Mouse (Mus musculus) ZHBTc4 (cell line): ENCODE measurements at regions not wholly inside any gene's neighbourhood (a gene's known extent, or its start where the extent isn't known, plus 50 kb on each side); places are given as distances from the start of the nearest gene placed in this dataset.
A peak's percentile ranks its signal among the peaks of the same experiment; 100 is the strongest.

ENCODE experiments used
- DNase-seq: peaks from one replicate; pipeline ENCODE4 v3.0.0-alpha.2; 2011; ENCODE audit warnings: low read depth, low spot score

DNA sequence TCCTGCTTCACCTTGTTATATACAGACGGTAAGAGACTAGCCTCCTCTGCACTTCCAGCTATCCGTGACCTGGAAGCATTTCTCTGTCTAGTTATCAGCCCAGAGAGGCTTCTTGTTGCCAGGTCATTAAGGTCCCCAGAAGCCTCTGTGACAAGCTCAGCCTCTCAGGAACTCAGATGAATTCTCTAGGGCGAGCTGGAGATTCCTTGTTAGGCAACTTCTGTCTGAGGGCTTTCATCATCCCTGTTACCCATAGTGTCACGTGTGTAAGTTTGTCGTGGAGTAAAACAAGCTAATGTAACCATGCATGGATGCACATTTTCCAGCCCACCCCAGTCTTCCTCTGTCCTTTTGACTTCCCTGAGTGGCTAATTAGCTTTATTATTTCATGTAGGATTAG, 126.3 kb upstream of the Ednra start:
- no peak for DNase-seq

DNA sequence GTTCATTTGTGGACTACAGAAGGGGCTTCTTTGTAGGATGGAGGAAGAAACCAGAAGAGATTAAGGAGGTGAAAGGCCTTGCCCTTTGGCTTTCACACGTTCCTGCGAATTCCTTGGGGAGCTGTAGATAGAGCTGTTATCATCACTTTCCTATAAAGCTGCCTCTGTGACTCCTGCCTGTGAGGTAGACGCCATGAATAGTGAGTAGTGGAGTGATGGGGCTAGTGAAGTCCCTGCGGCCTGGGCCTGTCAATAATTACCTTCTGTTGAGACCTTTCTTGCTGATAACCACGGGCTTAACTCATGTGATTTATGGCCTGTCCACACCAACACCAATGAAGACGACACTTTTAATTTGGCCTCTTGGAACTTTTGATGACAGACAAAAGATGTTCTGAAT, 146.0 kb upstream of the Ednra start:
- DNase-seq, result no peak

DNA sequence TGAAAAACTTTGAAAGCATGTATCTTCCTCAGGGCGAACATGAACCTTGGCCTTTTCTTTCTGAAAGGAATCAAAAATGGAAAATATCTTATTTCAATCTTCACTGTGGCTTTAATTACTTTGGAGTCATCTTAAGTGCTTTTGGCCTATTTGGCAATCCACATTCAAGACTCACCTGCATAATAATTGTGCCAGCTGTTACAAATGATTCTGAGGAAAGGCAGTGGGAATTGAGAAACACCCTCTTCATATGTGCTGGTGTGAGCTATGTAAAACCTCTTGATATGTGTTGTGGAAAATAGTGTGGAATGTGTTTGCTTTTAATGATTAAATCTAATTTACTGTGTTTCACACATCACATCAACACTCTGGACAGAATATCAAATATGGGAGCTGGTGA, 148.5 kb upstream of the Ednra start:
- DNase-seq, result no peak

DNA sequence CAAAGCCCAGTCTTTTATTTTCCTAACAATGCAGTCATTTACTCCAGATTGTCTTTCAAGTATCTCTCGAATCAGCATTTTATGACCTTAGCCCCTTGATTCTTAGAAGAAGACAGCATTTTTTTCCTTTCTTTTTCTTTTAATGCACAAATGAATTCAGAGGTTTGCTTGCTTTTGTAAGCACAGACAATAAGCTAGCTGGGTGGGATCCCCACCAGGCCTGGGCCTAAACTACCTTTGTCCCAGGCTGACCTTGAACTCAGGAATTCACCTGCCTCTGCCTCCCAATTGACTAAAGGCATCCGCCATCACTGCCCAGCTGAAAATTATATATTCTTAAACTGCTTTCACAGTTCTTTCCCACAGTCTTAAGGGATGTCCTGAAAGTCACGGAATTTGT, 195.5 kb upstream of the Ednra start:
- DNase-seq, result peak; percentile 60

DNA sequence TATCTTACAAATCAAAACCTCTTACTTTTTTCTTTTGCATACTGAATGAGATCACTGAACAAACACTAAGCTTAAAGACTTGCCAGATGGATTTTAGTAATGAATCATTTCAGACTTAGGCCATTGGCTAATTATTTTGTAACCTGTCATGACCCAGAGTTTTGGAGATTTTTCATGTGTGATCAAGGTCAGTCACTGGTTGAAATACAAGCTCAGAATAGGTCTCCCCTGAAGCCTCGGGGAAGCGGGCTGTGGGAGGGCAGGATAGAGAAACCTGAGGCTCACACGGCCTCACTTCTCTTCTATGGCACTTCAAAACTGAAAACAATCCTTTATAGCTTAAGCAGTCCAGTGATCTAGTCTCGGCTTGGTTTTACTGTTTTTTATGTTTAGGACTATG, 197.6 kb upstream of the Ednra start:
- DNase-seq, result no peak

DNA sequence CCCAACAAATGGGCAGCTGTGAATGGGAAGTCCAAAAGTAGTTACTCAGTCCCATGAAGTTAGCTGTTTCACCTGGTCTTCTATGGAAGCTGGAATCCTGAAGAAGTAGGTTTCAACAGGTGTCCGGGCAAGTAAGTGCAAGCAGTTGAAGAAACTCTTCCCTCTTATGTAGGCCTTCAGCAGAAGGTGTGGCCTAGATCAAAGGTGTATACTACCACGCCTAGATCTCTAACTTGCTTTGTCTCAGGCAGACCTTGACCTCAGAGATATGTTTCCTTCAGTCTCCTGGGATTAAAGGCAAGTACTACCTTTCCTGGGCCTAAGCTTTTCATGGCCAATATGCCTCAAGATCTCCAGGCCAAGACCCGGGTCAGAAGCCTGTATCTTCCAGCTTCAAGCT, 223.4 kb upstream of the Ednra start:
- DNase-seq, result no peak

DNA sequence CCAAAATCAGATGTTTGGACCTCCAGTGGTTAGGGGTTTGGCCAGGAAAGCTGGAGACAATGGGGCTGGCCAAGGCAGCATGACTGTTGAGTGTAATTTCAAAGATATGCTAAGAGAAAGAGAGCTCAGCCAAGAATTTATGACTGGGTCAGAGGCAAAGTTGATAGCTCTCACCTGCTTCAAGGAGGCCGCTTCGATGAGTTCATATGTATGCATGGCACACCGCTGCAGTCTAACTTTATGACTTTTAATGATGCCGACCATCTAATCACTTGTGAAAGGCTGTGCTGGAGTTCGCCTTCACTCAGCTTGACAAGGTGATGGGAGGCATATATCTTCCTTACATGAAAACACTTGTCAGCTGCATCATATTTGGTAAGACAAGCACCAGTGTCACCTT, 225.4 kb upstream of the Ednra start:
- DNase-seq, result no peak

DNA sequence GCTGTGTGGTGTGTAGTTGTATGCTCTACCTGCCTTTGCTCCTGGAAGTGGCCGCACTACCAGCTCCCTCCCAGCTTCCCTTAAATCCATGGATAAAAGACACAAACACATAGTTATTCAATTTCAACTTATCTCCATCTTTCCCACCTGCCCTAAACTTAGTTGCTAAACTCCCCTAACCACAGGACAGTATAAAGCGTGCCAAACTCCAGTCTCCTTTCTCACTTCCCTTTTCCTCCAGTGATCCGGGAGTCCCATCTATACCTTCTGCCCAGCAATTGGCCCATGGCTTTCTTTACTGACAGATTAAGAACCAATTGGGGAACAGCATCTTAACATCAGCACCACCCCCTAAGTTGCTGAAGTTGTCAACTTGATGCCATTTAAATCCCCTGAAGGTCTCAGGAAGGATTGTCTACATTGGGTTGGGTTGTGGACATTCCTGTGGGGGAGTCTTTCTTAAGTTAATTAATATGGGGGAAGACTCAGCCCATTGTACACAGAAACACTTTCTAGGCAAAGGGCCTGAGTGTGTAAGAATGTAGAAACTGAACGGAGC, 234.6 kb upstream of the Ednra start:
- peak; percentile 64 for DNase-seq

DNA sequence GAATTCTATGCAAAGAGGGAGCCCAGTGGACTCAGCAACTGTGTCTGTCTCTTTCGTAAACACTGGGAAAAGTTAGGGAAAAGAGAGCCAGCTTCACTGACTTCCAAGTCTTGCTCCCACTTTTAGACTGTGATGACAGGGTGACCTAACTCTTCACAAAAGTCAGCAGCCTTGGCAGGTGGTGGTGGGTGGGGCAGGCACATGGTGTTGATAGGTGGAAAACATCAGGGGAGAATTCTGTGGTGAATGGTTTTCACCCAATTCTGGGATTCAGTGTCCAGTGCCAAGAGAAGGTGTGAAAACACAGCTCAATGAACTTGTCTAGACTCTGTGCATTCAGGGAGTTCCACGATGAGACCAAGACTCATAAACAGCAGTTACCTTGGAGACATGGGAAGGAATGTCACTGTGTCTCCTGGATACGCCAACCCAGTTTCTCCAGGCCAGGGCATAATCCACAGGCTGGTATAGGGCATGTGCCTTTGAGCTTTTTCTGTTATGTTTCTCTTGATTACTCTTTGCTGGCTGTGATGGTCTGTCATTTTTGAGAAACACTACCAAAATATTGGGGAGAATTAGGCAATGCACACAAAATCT, 238.9 kb upstream of the Ednra start:
- no peak for DNase-seq

DNA sequence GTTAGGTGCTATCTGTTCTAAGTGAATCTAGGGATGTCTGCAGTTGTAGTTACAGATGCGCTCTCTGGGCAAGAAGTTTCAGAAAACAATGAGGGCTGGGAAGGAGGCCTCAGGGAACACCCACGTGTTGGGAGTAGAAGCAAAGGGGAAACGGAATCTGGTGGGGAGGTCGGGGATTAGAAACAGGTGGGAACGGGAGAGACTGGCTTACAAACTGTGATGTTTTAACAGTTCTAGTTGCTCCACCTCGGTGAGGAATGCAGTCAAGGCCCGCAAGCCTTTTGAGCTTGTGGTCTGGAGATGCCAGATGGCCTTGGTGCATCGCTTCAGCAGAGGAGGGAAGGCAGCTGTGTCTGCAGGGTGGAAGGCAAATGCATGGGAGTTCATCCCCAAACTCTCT, 242.7 kb upstream of the Ttc29 start:
- peak; percentile 69 for DNase-seq

DNA sequence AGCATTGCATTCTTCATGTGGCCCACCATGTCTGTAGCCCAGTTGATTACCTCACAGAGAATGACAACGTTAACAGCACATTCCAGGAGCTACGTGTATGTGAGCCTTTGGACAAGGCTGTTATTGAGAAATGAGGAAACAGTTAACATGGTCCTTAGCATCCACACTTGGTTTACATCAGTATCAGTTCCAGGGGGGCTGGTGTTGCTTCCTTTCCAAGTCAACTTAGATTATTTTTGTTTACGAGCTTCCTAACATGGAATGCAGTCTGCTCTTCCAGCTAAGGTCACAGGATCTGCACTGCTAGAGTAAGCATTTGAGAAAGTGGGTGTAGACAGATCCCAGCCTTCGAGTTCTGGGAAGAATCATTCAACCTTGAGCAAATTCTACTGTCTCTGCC, 239.4 kb upstream of the Ttc29 start:
- no peak for DNase-seq

DNA sequence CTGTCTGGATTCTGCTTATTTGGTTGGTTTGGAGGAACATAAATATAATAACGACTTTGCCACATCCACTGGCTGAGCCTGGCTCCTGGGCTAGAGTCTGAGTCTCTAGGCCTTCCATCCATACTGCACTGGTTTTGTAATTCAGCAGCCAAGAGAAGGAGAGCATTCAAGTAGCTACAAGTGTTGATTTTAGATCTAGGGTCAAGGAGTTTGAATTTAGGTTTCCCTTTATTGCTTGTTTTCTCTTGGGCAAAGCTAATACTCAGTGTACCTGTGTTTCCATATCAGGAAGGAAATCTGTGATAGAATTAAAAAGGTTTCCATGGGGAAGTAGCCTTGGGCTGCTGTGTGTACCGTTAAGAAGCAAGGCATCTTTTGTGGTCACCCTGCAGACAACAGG, 234.0 kb upstream of the Ttc29 start:
- DNase-seq, result no peak

DNA sequence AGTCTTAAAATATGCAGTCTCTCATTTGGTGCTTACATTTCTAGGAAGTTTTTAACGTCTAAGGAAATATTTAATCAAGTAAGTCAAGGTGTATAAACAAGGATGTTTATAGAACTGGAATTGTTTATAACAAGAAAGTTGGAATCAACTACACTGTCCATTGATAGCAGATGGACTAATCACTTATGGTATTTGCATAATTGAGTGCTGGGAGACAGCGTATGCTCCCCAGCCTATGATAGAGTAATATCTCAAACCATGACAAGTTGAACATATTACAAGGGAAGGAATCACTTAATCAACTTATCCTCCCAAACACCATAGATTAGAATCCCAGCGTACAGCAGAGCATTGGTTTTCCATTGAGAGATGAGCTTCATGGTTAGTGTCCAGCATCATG, 232.4 kb upstream of the Ttc29 start:
- no peak for DNase-seq

DNA sequence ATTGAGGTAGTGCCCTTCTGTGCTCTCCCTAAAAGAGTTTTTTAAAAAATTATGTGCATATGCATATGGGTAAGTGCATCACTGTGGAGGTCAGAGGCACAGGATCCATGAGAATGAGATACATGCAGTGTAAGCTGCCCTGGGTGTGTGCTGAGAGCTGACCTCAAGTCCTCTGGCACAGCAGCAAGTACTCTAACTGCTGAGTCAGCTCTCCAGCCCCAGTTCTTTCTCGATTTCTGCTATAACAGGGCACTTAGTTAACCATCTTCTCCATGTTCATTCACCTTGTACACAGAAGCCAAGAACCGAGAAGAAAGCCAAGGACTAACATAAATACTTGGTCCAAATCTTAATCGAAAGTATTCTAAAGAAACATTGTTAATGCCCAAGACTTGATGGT, 231.1 kb upstream of the Ttc29 start:
- DNase-seq, result no peak

DNA sequence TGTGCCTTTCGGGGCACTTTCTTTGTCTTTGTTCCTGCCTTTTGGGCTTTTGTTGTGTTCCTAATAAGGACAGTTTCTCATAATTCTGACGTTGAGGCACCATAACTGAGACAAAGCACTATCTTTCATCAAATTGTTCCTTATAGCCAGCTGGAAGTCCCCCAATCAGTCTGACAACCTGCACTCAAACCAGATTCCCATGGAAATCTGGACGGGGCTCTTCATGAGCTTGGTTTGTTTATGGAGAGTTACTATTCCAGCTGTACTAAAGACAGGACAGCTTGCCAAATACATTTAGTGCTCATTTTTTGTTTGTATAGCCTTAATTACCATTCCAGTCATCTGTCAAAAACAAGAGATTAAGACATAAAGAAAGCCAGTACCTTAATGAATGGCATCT, 229.6 kb upstream of the Ttc29 start:
- DNase-seq, result no peak

DNA sequence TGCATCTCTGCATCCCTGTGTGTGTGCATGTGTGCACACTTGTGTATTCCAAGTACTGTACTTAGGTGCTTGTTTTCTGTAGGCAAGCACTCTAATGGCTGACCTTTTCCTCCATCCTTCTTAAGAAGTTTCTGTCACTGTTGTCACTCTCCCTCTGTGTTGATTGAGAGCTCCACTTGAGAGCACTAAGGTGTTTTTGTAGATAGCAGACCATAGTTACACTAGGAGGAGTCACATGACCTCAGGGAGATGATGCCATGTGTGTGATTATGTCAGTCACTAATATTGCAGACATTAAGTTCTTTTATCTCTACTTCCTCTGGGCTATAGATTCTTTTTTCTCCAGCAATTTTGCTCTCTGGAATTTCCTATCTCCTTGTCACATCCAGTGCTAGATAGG, 225.9 kb upstream of the Ttc29 start:
- no peak for DNase-seq

DNA sequence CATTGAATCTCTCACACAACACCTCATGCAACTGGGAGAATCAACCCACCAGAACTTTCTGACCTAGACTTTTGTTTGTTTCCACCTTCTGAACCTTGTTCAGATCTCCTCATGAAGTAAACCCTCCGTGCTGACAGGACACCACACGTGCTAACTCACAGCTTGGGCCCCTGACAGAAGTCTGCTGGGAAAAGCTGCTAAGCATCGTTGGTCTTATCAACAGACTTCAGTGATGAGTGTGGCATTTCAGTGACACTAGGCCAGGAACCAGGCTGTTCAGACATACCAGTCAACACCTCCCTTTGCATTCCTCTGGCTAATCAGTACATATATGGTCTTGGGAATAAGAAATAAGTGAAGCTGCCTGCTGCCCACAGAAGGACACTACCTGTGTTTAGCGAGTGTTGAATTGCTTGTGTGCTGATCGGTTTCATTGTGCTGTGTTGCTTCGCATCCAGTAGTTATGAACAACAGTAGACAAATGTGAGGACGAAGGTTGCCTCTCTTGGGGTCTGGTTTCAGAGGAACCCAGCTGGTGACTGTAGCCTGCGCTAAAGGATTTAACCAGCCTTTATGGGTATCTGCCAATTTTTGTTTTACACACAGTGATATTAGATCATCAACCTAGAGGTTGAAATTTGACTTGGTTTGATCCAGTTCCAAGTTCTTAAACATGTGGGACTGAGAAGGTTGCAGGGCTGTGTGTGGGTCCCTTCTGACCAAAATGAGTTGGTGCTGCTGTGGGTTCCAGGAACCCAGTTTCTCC, 224.6 kb upstream of the Ttc29 start:
- no peak for DNase-seq

DNA sequence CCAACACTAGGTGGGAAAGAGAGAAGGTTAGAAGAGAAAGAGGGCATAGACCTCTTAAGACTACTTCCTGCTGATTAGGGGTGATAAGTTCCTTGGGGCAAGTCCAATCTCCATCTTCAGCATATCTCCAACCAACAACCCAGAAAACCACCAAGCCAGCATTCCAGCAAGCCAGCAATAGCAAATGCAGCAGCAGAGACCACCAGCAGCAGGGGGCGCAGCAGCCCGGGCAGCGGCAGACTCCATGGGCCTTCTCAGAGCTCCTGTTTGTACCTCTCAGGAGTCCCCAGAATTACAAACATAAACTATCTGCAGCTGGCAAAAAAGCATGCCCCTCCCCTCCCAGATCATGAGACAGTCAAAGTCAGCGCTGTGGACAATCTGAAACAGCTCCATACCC, 222.0 kb upstream of the Ttc29 start:
- DNase-seq, result peak; percentile 44

DNA sequence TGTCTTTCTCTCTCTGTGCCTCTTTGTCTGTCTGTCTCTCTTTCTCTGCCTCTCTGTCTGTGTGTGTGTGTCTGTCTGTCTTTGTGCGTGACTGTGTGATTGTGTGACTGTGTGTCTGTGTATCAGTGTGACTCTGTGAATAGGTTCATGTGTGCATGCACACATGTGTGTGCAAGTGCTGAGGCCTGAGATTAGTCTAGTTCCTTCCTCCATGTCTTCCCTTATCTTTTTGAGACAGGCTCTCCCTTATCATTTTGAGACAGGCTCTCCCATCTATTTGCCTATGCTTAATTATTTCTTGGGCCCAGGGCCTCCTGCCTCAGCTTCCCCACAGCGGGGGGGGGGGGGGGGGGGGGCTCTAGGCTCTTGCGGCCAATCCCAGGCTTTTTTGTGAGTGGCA, 212.8 kb upstream of the Ttc29 start:
- no peak for DNase-seq

DNA sequence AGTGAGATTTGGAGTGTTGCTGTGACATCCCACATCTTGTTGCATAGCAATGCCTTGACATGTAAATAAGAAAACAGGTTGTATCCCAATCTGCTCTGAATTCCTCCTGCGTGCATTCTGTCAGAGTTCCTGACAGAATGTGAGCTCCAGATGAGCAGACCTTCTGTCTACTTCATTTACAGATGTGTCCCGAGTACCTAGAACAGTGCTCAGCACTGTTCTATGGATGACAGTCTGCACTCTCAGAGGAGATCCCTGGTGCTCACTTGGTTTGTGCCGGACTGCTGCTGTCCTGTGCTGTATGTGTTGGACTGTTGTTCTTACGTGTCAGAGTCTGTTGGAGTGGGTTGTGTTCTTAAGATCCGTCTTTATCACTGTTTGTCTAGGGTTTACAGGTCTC, 211.4 kb upstream of the Ttc29 start:
- no peak for DNase-seq

DNA sequence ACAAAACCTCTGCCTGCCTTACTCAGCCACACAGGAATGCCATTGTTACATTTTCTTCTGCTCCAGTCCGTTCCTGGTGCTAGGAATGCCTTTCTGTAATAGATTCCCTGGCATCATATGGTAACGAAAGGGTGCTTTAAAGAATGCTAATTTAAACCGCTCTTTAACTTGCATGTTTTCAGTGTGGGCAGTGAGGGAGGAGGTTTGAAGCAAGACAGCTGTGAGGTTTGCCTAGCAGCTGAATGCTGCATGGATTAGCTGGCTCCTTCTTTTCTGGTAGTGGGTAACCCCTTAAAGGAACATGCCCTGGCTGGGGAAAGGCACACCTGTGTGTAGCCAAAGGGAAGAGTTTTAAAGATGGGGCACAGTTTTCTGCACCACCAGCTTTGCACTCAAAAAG, 211.0 kb upstream of the Ttc29 start:
- no peak for DNase-seq

DNA sequence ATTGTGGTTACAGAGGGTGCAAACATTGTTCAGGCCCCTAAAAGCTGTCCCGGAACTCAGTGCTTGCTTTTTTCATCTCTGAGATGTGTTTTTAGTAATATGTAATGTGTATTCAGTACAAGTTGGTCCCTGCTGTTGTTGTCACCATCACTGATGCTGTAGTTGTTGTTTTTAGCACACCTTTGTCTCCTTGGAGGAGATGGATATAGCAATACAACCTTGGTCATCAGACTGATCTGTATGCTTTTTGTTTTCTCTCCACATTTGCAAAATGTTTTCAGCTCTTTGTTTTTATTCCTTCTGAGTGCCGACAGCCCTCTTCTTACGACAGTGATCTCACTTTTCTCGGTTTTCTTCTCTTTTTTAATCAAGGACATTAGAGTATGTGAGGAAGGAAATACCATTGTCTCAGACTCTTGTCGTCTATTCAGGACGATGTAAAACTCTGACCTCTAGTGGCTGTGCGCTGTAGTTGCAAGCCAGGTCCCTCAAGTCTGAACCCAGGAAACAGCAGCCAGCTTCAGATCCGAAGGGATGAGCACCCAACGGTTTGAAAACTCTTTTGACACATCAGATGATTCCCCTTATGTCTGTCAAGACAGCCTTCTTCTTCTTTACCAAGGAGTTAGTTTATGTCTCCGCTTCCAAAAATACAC, 209.1 kb upstream of the Ttc29 start:
- DNase-seq, result peak; percentile 72

DNA sequence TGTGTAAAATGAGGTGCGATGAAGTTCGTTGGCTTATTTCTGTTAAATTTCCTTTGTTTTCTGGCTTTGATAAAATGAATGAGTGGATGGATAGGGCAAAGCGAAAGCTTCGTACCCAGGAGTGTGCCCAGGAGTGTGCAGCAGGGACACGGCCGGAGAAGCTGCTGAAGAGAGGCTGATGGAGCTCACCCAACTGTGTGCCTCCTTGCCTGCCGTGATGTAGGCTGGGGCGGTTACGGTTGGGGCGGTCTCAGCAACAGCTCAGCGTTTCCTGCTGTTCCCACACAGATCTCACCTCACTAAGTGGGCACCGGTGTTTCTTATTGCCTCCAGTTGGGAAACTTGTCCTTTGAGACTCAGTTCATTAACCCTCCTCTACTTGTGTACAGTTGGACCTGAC, 208.2 kb upstream of the Ttc29 start:
- no peak for DNase-seq
